Mouse (Mus musculus) testis, adult 2 months (tissue): ENCODE data around the gene H2-Eb1. TPM values are rescaled to one million over a fixed set of nuclear protein-coding genes. Genes with fewer than 3 reads are reported as not detected.

ENCODE experiments used
- H3K27ac ChIP-seq: fragments of 200-500 bp; 2 replicates; pipeline ENCODE4 v1.5.1; 2012; ENCODE audit warnings: low read depth, low read length; ENCODE audit not compliant: control insufficient read depth, insufficient read depth
- H3K27me3 ChIP-seq: fragments of 200-500 bp; 2 replicates; pipeline ENCODE4 v1.6.1; 2012; ENCODE audit warnings: mild to moderate bottlenecking, low read length, moderate library complexity; ENCODE audit not compliant: control insufficient read depth, insufficient read depth
- H3K36me3 ChIP-seq: fragments of 200-500 bp; 2 replicates; pipeline ENCODE4 v1.6.1; 2012; ENCODE audit warnings: mild to moderate bottlenecking, low read length; ENCODE audit not compliant: control insufficient read depth, insufficient read depth
- H3K4me1 ChIP-seq: fragments of 200-500 bp; 2 replicates; pipeline ENCODE4 v1.6.1; 2012; ENCODE audit warnings: low read length; ENCODE audit not compliant: control insufficient read depth, insufficient read depth
- H3K4me3 ChIP-seq: fragments of 200-500 bp; 2 replicates; pipeline ENCODE4 v1.5.1; 2012; ENCODE audit warnings: low read depth, mild to moderate bottlenecking, low read length, moderate library complexity, mixed read lengths; ENCODE audit not compliant: control insufficient read depth
- CTCF ChIP-seq: fragments of 200-500 bp; IDR thresholded peaks from 2 replicates; pipeline ENCODE4 v1.5.1; 2012; ENCODE audit warnings: low read depth, mild to moderate bottlenecking, inconsistent platforms, low read length, moderate library complexity; ENCODE audit not compliant: control insufficient read depth, insufficient read depth, insufficient replicate concordance
- POLR2A ChIP-seq: fragments of 200-500 bp; IDR thresholded peaks from 2 replicates; pipeline ENCODE4 v1.6.1; 2012; ENCODE audit warnings: low read depth, mild to moderate bottlenecking, inconsistent platforms, low read length, moderate library complexity; ENCODE audit not compliant: control insufficient read depth
- polyA plus RNA-seq: library from polyadenylated mRNA; depleted of rRNA; stranded (reverse); fragments of >200 nt; gene quantifications from 2 replicates; pipeline ENCODE4 v1.2.3, GENCODE M21; 2012

Gene H2-Eb1
- polyA plus RNA-seq, 1 experiment, result 5.6 TPM

GRCm38 (mm10) chr17:34325436-34325835, 19.8 kb downstream of the H2-Eb1 start, which contains the start of gene H2-Eb2:
TSS of gene H2-Eb2 (plus strand) at chr17:34325665.
- Histone ChIP-seq H3K27ac (no peak within 1 kb of the TSS), H3K36me3 (no peaks in the 10 kb centered on the region), H3K4me3 (no peak within 1 kb of the TSS), H3K4me1 (no peaks in the 10 kb centered on the region), H3K27me3 (no peaks in the 10 kb centered on the region)
- TF ChIP-seq POLR2A (no peak), CTCF (no peak)

- Histone ChIP-seq H3K27ac (no peak overlapping the region), H3K4me3 (no peak overlapping the region), H3K4me1 (no peaks in the 10 kb centered on the region), H3K36me3 (no peaks in the 10 kb centered on the region), H3K27me3 (no peaks in the 10 kb centered on the region)
- no peak for TF ChIP-seq CTCF
- TF ChIP-seq POLR2A, result no peak
Observed at GRCm38 (mm10) chr17:34326373-34326772, 20.7 kb downstream of the H2-Eb1 start.

GRCm38 (mm10) chr17:34329807-34330206, 24.1 kb downstream of the H2-Eb1 start:
- no peak overlapping the region for H3K4me3 ChIP-seq
- no peaks in the 10 kb centered on the region for H3K27me3 ChIP-seq
- no peak for TF ChIP-seq CTCF
- no peak for TF ChIP-seq POLR2A
- no peaks in the 10 kb centered on the region for H3K36me3 ChIP-seq
- H3K4me1 ChIP-seq, result no peaks in the 10 kb centered on the region
- H3K27ac ChIP-seq, result no peak overlapping the region

DNA sequence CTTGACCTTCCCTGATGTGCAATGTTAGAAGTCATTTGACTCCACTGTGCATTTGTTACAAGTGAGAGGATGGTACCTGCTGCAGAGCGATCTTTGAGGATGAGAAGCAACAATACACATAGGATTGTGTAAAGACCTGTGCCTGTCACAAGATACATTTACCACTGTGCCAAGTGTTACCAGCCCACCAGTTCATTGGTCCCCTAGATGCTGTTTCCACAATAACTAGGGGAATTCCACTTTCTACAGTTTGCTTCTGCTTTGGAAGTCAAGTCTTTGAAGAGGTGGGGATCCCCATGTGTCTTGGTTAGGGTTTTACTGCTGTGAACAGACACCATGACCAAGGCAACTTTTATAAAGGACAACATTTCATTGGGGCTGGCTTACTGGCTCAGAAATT, 25.5 kb downstream of the H2-Eb1 start:
- H3K36me3 ChIP-seq, result no peaks in the 10 kb centered on the region
- no peak overlapping the region for H3K4me3 ChIP-seq
- H3K27ac ChIP-seq, result no peak overlapping the region
- no peaks in the 10 kb centered on the region for H3K27me3 ChIP-seq
- H3K4me1 ChIP-seq, result no peaks in the 10 kb centered on the region
- TF ChIP-seq POLR2A (no peak), CTCF (no peak)

DNA sequence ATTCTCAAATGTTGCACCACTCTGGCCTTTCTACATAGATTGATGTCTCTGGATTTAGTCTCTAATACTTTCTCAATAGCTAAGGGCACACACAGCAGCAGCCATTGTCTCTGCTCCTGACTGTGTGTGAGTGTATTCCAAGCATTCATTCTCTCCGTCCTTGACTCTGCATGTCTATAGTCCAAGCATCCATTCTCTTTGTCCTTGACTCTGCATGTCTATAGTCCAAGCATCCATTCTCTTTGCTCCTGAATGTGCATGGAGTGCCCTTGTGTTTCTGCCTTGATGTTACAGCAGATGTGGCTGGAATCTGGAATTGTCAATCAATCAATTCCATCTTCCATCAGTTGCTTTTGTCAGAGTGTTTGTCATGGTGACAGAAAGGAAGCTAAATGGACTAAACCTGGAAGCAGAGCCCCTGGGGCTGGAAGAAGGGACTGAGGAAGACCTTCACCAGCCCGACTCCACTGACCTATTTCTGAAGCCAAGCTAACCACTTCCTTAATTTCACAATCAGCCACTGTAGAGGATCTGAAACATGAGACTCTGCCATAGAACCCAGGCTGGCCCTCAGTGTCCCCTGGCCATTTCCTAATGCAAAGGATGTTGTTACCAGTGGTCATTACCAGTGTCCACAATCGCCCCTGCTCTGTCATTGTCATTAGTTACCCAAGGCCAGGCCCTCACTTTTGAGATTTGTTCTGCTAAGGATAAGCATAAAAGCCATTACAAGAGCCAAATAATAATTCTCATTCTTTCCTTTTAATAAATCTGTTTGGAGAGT, 35.1 kb downstream of the H2-Eb1 start:
- Histone ChIP-seq H3K27ac (no peak overlapping the region), H3K36me3 (no peaks in the 10 kb centered on the region), H3K27me3 (no peaks in the 10 kb centered on the region), H3K4me1 (no peaks in the 10 kb centered on the region), H3K4me3 (no peak overlapping the region)
- no peak for TF ChIP-seq CTCF
- TF ChIP-seq POLR2A, result no peak

DNA sequence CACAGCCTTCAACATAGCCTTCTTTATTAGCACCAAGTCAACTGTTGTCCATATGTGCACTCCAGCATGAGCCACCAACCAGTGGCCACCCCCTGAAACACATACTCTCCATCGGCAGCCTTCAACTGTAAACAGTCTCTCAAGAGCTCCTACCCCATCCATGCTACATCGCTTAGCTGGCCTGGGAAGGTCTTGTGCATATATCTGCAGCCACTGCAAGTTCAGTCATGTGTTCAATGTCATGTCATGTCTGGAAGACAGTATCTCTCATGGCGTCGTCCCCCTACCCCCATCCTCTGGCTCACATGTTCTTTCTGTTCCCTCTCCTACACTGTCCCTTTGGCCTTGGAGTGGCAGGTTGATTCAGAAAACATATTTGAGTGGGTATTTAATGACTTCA, 39.2 kb downstream of the H2-Eb1 start:
- no peaks in the 10 kb centered on the region for H3K4me1 ChIP-seq

GRCm38 (mm10) chr17:34345486-34345885, 39.8 kb downstream of the H2-Eb1 start:
- no peak overlapping the region for H3K4me3 ChIP-seq
- no peaks in the 10 kb centered on the region for H3K36me3 ChIP-seq
- H3K27ac ChIP-seq, result no peak overlapping the region
- TF ChIP-seq POLR2A (no peak), CTCF (no peak)
- no peaks in the 10 kb centered on the region for H3K4me1 ChIP-seq
- H3K27me3 ChIP-seq, result no peaks in the 10 kb centered on the region

More for the DNA sequence above, 39.2 kb downstream of the H2-Eb1 start:
- Histone ChIP-seq H3K4me3 (no peak overlapping the region), H3K27ac (no peak overlapping the region), H3K27me3 (no peaks in the 10 kb centered on the region), H3K36me3 (no peaks in the 10 kb centered on the region)
- no peak for TF ChIP-seq CTCF
- TF ChIP-seq POLR2A, result no peak

DNA sequence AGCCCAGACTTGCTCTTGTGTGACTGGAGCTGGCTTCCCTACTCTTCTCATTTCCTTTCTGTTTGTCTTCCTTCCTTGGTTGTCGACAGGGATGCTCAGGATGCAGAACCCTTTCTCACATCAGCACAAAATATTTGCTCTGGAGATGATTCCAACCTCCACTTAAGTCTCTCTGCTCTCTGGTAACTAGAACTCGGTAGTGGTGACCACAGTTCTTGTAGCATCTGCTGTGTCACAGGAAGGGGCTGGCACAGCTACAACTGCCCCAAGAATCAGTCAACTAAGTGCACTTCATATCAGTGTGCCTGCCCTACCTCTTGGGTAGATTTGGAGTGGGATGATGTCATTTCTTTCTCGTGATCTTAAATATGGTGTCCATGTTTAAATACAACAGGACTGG, 40.4 kb downstream of the H2-Eb1 start:
- Histone ChIP-seq H3K4me3 (no peak overlapping the region), H3K27me3 (no peaks in the 10 kb centered on the region), H3K36me3 (no peaks in the 10 kb centered on the region), H3K27ac (no peak overlapping the region), H3K4me1 (no peaks in the 10 kb centered on the region)
- TF ChIP-seq POLR2A (no peak), CTCF (no peak)
